Mouse (Mus musculus): Measurements from ENCODE around the gene Serpinf2.
"Not testable (repeated sequence)": the region's sequence is repeated elsewhere in the genome, so short reads cannot be mapped to it uniquely, and the experiment has no call there.

Gene Serpinf2

DNA sequence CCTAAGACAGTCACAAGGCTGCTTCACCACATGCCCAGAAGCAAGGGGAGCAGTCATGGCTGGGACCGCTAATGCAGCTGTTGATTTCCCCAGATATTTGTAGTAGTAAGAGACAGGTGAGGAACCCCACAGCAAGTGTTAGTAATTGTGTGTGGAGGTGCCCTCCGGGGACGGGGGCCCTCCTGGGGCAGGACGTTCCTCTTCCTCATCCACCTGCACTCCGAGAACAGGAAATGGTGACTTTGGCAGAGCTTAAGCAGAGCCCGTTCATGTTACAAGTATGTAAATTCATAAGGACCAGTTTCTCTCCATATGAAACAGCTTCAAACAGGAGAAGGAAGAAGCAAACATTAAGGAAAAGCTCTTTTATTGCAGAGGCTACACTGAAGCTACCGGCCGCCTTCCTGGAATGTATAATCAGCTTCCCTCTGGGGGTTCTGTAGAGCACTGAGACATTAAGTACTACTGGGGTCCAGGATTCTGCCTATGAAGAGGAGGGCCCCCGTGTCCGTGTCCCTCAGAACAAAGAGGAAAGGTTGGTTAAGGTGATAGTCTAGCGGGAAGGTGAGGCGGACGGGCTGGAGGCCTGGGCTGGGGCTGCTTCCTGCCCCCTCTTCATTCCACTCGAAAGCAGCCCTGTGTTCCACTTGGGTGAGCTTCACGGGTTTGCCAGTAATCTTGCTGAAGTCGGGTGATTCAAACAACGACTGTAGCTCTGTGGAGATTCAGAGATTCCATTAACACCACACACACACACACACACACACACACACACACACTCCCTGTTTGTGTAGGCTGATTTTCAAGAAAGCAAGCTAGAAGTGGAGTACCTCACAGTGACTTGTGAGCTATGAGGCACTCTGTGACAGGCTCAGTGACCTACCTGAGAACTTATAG lies 29.5 kb downstream of the Serpinf2 start:
- in situ Hi-C loops (cut with MboI; ENCODE audit: low pct_unique_long_range_greater_than_20kb in 1 of 2, low sequenced_read_pairs in 2 of 2, unreplicated experiment in 1 of 2): loop anchor here in 1 of 2 experiments (25.0 kb wide), 1 partner anchor 223 kb away; the partner anchor contains the start of genes Dph1, Ovca2 and Rtn4rl1

DNA sequence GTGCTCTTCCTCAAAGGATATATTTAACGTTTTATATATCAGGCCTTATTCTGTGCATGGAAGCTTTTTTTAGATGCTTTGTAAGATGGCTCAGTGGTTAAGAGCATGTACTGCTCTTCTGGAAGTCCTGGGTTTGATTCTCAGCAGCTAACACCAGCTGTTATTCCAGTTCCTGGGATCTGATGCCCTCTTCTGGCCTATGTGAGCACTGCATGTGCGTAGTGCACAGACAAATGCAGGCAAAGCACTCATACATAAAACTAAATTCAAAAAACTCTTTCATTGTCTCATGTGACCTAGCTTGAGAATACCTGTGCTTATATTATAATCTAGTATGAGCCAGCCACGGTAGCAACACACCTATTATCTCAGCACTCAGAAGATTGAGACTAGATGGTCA lies 32.5 kb downstream of the Serpinf2 start:
- in situ Hi-C loops (cut with MboI; ENCODE audit: low pct_unique_long_range_greater_than_20kb in 1 of 2, low sequenced_read_pairs in 2 of 2, unreplicated experiment in 1 of 2): loop anchor here in 1 of 2 experiments (25.0 kb wide), 1 partner anchor 220 kb away; the partner anchor contains the start of genes Dph1, Ovca2 and Rtn4rl1

- in situ Hi-C loops (cut with MboI; ENCODE audit: low pct_unique_long_range_greater_than_20kb in 1 of 2, low sequenced_read_pairs in 2 of 2, unreplicated experiment in 1 of 2): loop anchor here in 1 of 2 experiments (25.0 kb wide), 1 partner anchor 219 kb away; the partner anchor contains the start of genes Dph1, Ovca2 and Rtn4rl1
Observed at GRCm38 (mm10) chr11:75406104-75406503, 33.3 kb downstream of the Serpinf2 start.

DNA sequence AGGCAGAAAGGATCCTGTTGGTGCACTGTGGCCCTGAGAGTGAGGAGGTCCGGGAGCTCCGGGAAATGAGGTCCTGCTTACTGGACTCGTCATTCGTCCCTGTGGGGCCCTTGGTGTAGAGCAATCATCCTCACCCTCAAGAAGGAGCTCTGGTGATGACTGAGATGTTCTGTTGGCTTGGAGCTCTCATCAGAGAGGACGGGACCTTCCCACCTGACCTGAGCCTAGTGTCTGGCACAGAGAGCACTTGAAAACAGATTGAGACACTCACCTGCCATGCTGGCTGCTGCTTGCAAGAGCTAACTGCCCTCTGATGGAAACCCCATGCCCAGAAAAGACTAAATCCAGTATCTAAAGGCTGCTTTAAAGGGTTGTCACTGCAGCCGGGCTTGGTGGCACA lies 34.6 kb downstream of the Serpinf2 start:
- in situ Hi-C loops (cut with MboI; ENCODE audit: low pct_unique_long_range_greater_than_20kb in 1 of 2, low sequenced_read_pairs in 2 of 2, unreplicated experiment in 1 of 2): loop anchor here in 1 of 2 experiments (25.0 kb wide), 1 partner anchor 218 kb away; the partner anchor contains the start of genes Dph1, Ovca2 and Rtn4rl1

- in situ Hi-C loops (cut with MboI; ENCODE audit: low pct_unique_long_range_greater_than_20kb in 1 of 2, low sequenced_read_pairs in 2 of 2, unreplicated experiment in 1 of 2): loop anchor here in 1 of 2 experiments (25.0 kb wide), 1 partner anchor 216 kb away; the partner anchor contains the start of genes Dph1, Ovca2 and Rtn4rl1
Observed at GRCm38 (mm10) chr11:75403301-75404052, 35.9 kb downstream of the Serpinf2 start.

DNA sequence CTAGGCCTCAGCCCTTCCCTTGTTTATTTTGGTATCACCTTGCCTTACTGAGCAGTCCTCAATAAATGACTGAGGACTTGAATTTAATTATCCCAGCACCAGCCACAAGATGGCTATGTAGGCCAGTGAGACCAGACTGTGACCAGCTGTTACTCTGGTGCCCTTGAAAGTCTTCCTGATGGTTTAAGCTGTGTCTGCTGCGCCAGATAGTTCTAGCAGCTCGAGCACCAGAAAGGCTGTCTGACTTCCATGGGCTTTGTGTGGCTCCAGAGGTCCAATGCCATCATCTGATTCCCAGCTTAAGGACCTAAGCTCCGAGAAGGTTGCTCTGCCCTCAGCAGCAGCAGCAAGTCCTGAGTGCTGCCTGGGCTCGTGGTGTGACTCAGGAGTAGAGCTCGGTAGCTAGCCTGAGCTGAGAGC lies 37.1 kb downstream of the Serpinf2 start:
- in situ Hi-C loops (cut with MboI; ENCODE audit: low pct_unique_long_range_greater_than_20kb in 1 of 2, low sequenced_read_pairs in 2 of 2, unreplicated experiment in 1 of 2): loop anchor here in 1 of 2 experiments (25.0 kb wide), 1 partner anchor 215 kb away; the partner anchor contains the start of genes Dph1, Ovca2 and Rtn4rl1

DNA sequence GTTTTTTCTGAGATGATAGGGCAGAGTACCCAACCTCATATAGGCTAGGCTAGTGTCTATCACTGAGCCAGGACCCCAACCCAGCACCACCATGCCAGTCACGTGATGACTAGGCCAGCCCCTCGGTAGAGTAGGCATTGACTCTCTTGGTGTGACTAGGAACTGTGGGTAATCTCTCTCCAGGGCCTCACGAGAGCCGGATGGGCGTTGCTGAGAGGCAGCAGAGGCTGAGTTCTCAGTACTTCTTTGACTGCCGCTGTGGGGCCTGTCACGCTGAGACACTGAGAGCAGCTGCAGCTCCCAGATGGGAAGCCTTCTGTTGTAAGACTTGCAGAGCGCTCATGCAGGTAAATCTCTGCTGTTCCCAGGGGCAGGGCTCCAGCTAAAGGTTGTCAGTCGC lies 39.3 kb downstream of the Serpinf2 start:
- in situ Hi-C loops (cut with MboI; ENCODE audit: low pct_unique_long_range_greater_than_20kb in 1 of 2, low sequenced_read_pairs in 2 of 2, unreplicated experiment in 1 of 2): loop anchor here in 1 of 2 experiments (25.0 kb wide), 1 partner anchor 213 kb away; the partner anchor contains the start of genes Dph1, Ovca2 and Rtn4rl1

GRCm38 (mm10) chr11:75399411-75399841 lies 40.0 kb downstream of the Serpinf2 start:
- in situ Hi-C loops (cut with MboI; ENCODE audit: low pct_unique_long_range_greater_than_20kb in 1 of 2, low sequenced_read_pairs in 2 of 2, unreplicated experiment in 1 of 2): no loop called here

DNA sequence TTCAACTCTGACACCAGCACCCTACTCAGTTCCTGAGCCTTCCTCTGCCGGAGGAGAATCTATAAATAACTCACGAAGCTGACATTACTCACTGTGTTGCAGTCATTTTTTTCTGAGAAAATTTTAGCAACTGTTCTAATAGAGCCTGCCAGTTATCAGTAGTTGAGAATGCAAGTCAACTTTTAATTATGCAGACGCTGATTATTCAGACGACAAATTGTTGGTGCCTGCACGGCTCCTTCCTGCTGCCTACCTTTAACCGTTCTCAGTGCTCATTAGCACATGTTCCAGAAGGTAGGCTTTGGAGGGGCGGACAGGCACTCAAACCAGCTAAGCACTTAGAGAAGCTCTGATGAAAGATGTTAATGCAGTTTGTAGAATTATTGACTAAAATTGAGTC lies 41.9 kb downstream of the Serpinf2 start:
- in situ Hi-C loops (cut with MboI; ENCODE audit: low pct_unique_long_range_greater_than_20kb in 1 of 2, low sequenced_read_pairs in 2 of 2, unreplicated experiment in 1 of 2): no loop called here

- in situ Hi-C loops (cut with MboI; ENCODE audit: low pct_unique_long_range_greater_than_20kb in 1 of 2, low sequenced_read_pairs in 2 of 2, unreplicated experiment in 1 of 2): no loop called here
Observed at GRCm38 (mm10) chr11:75395611-75396010, 43.8 kb downstream of the Serpinf2 start.

GRCm38 (mm10) chr11:75383529-75383928 lies 55.9 kb downstream of the Serpinf2 start:
- in situ Hi-C loops (cut with MboI; ENCODE audit: low pct_unique_long_range_greater_than_20kb in 1 of 2, low sequenced_read_pairs in 2 of 2, unreplicated experiment in 1 of 2): not testable (repeated sequence)

All from mouse embryonic stem cell (cell line).